Mouse (Mus musculus) thymus, postnatal 36 days (tissue): ENCODE data around the gene Arhgap6.
A peak's percentile ranks its signal among the peaks of the same experiment; 100 is the strongest.

Source experiments
- DNase-seq, 2 experiments: peaks; one replicate each; pipeline ENCODE4 v3.0.0; 2022; ENCODE audit warnings: mixed read lengths in 2 of 2

The Arhgap6 gene

DNA sequence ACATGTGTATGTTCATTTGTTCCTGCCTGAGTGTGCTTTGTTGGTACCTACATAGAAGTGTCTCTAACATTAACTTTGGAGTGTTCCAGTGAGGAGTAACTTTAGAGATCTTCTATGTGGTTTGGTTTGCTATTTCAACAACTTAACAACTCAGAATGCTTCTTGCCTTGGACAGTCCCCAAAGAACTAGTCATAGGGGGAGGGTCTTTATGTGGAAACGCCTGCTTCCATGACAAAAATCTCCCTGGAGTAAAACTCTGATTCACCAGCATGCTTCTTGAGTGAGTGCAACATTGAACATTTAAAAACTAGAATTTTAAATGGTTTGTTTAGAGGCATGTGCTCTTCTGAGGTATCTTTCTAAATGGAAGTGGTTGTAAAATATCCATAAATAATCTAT lies 212.2 kb downstream of the Arhgap6 start:
- no peak for DNase-seq

- no peak for DNase-seq
Observed at GRCm38 (mm10) chrX:169012701-169013100, 217.8 kb downstream of the Arhgap6 start.

DNA sequence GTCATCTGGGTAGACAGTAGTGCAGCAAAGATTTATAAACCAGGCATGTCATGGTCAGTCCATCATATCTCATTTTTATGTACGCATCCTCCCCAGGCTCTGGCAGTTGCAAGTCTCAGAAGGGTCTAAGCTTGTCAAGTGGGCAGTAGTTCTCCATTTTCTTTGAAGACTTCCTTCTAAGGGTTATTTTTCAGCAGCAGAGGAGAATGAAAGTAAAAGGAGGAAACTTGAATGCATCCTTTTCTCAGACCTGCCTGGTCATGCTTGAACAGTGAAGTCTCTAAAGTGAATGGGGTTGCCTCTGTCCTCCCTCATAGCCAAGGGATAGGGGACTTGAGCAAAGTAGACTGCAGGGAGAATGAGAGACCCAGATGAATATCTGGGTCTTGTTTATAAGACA lies 239.5 kb downstream of the Arhgap6 start:
- no peak for DNase-seq

DNA sequence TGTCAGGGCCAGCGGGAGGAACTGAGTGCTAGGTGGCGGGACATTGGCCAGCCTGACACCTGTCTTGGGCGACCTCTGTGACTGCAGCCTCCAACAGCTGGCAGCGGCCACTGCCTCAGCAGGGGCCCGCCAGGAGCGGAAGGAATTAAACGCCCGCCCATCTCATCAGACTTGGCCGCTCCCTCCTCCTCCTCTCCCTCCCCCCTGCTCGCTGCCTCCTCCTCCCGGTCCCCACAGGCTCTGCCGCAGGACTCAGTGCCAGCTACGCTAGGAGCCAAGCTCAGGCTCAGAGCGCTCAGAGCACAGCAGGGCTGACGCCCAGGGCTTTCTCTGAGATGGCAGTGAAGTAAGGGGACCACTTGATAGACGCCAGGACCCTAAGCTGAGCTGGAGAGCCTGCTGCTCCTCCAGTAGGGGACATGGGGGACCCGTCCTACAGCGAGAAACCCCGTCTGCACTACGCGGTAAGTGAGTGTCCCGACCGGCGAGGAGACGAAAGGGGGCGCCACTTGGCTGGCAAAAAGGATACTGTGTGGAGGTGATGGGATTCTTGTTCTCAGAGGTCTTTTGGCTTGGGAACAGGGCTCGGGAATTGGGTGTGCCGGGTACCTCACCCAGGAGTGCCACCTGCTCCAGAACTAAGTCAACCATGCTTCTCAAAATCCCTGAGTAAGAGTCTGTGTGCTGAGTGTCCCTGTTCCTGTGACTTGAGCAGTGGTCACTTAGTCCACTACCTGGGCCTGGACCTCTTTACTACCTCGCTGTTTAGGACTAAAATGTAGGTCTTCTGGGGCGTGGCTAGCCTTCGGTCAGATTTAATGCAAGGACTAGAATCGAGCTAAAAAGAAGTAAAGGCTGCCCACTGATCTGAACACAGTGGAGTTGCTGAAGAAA lies 241.8 kb downstream of the Arhgap6 start:
- DNase-seq, result peak; percentile 44 to 51

GRCm38 (mm10) chrX:169037401-169037800 lies 242.5 kb downstream of the Arhgap6 start:
- DNase-seq, result no peak

DNA sequence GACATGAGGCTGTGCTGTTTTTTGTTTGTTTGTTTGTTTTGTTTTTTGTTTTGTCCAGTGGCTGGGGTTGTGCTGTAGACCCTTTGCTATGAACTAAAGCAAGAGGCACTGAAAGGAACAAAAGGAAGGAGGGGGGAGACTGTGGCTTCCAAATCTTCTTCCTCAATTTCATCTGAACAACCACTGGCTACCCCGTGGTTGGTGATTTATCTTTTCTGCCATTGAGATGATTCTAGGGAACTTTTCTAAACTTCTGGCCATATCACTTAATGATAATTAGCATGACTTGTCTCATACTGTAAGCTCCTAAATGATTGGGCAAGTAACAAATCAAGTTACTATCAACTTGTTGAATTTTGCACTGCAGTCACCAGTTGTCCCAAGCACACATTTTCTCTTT lies 249.0 kb downstream of the Arhgap6 start:
- no peak for DNase-seq

DNA sequence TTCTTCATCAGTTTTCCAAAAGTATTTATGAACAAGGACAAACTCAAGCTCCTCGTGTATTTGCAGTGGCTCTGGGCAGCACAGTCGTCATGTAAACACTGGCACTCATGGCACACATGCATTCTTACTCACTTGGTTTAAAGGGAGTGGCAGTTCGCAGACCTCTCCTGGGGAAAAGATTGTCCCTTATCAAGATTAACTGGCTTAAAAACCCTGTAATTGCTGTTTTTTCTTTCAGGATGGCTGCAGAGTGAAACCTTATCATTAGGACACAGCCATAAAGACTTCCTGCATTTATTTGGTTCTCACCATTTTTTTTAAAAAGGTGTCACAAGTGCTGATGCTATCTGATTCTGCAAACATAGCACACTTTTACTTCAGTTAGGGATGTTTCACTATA lies 252.7 kb downstream of the Arhgap6 start:
- DNase-seq, result no peak

DNA sequence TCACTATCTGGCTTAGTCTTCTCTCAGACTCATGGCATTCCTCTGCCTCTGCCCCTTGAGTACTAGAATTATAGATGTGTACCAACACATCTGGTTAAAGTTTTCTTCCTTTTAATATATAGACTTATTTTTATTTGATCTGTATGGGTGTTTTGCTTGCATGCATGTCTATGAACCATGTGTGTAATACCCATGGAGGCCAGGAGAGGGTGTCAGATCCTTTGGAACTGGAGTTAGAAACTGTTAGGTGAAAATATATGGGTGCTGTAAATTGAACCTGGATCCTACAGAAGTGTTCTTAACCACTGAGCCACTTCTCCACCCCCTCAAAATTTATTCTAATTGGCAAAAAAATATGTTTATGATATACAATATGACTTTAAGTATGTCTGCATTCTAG lies 254.7 kb downstream of the Arhgap6 start:
- DNase-seq, result no peak

GRCm38 (mm10) chrX:169053907-169054476 lies 259.1 kb downstream of the Arhgap6 start:
- no peak for DNase-seq

DNA sequence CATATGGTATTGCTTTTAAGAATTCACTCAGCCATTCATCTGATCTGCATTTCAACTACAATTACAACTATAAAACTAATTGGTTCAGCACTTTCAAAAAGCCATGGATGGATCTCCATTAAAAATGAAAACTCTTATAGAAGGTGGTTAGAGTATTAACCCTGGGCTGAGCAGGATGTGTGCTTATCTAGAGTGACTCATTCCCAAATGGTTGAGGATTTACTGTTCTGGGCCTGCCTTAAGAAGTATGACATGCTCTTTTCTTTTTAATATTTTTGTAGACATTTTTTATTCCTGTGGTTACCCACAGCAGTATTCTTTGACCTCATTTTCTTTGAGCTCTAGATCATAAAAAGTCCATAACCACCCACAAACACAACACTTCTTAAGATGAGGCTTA lies 267.7 kb downstream of the Arhgap6 start:
- no peak for DNase-seq

DNA sequence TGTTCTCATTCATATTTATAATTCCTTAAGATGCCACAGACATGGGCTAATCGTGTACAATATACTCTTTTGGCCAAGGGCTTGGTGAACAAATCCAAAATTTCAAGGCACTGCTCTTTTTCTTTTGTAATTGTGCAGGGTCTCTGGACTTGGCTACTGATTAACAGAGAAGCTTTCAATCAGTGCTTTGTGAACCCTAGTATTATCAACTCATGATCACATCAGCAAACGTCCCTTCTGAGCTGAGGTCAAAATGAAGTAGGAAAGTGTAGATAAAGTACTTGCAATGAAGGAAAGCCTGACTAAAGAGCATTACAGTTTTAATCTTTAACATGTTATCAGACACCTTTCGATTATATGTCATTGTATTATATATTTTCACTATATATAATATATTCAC lies 270.4 kb downstream of the Arhgap6 start:
- no peak for DNase-seq

DNA sequence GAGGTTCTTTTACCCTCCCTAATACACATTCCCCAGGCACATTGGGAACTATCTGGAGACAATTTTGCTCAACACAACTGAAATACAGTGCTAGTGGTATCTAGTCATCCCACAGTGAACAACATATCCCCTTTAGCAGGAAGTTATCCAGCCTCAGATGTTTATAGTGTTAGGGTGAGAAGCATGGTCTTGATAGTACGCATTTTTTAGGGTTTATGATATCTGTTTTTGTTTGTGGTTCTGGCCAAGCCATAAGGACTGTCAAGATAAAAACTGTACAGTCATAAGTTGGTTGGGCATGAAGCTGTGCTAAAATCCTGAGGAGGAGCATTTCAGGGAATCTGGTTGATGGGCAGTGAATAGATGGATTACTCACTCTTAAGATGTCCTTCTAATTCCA lies 271.0 kb downstream of the Arhgap6 start:
- DNase-seq, result no peak

GRCm38 (mm10) chrX:169075020-169075419 lies 280.1 kb downstream of the Arhgap6 start:
- DNase-seq, result no peak

GRCm38 (mm10) chrX:169081609-169082008 lies 286.7 kb downstream of the Arhgap6 start:
- no peak for DNase-seq

DNA sequence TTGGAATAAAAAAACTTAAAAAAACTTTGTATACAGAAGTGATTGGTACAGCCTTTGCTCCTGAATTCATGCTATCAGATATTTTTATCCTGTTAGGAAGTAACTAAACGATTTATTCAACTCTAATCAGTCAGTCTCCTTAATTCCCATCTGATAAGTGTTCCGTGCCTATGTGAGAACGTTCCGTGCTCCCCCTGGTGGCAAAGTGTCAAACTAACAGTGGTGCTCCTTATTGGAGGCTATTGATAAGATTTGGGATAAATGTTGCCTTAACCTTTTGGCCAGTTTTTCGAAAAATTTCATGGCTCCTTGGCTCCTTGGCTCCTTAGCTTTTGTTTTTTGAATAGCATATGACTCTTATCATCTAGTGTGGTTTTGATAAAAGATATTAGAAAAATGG lies 291.0 kb downstream of the Arhgap6 start:
- peak; percentile 27 to 44 for DNase-seq

- no peak for DNase-seq
Observed at GRCm38 (mm10) chrX:169089221-169089620, 294.3 kb downstream of the Arhgap6 start.

DNA sequence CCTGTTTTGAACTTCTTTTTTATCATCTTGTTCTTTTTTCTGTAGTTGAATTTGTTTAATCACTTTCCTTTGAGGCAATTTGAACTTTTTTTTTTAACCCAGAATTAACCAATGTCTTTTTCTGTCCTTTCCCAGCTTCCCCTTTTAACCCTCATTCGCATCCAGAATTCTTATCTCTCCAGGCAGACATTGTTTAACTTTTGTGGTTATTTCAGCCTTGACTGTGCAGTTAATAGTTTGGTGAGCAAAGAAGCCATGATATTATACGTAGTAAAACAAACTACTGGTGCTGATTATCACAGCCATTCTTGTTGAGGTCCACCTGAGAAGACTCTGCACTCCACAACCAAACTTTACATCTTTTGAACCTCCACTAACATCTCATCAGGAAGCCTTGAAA lies 299.7 kb downstream of the Arhgap6 start:
- DNase-seq, result no peak

DNA sequence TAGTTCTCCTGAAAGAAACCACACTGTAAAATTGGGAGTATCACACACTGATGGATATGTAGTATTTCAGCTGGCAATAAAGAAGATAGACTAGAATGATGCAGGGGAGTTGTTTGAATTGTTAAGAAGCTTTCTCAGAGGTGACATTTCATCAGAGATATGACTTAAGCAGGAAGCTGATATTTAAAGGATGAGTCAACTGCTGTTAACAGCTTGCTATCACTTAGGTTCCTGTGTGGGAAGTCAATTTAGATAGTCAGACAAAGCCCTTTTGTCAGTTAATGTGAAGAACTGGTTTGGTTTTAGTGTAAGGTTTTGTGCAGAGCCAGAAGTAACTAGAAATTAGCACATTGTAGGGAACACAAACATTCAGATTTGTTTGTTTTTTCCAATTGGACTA lies 300.7 kb downstream of the Arhgap6 start:
- no peak for DNase-seq

DNA sequence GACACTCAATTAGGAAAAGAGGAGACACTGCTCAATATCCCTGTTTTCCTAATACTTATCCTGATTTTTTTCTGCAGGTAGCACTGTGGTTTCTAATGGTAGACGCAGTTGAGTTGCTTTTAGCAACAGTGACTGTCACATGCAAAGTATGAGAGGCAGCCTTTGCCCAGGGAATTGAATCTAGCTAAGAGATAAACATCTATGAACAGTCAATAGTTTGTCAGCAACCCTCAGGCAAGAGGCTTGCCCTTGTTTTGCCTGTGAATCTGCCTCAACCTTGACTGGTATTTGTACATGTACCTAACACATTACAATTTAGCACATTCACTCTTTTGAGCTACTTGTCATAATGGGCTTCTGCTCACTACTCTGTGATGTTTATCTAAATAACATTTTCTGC lies 307.8 kb downstream of the Arhgap6 start:
- no peak for DNase-seq

DNA sequence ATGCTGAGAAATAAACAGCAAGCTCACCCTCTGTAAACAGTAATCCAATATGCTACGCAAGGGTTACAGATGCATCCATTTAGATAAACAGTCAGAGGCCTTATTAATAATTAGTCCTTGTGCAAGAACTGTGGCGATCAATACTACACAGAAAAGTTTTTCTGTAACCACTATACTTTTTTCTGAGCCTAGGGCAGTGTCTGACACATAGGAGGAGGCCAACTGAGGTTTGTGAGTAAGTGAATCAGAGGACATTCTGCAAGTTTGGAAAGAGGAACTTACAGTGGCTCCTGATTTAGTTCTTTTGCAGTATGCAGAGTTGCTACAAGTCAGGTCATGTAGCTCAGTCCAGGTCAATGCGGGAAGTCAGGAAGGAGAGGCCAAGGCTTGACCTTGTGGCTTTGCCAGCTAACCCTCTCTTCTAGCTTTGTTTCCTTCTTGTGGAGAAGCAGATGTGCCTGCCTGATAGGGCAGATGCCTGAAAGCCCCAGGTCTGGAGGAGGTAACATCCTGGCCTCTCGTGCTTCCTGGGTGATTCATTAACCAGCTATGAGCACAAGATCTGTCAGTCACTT lies 311.2 kb downstream of the Arhgap6 start:
- DNase-seq, result no peak

DNA sequence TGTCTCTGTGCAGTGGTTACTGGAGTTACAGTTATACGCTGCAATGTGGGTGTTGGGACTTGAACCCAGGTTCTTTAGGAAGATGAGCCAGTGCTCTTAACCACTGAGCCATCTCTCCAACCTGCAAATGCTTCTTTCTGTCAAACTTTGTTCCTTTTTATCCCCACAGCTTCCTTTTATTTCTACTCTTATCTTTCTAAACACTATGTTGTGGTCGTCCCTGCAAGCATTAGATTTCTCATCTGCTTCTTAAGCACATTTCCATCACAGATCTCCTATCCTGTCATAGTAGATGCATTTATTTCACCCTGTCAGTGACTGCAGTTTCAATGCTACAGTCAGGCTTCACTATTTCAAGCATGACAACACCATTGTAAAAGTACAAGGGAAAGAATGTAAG lies 312.5 kb downstream of the Arhgap6 start:
- no peak for DNase-seq

DNA sequence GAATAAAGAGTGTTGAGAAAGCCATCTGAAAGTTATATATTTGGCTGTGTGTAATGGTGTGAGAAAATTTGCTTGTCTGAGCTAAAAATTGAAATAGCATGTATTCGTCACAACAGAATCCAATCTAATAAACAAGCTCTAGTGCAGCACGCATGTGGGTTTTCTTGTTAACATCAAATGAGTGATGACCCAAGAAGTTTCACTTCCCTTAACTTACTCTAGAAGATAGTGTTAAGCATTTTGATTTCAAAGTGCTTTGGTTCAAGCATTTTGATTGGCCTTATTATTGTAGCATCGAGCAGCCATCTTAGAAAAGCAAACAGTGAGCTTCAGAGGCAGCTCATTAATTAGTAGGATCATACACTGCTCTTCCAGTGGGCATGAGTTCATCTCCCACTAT lies 315.1 kb downstream of the Arhgap6 start:
- no peak for DNase-seq

- no peak for DNase-seq
Observed at GRCm38 (mm10) chrX:169112662-169113061, 317.8 kb downstream of the Arhgap6 start.

- no peak for DNase-seq
Observed at GRCm38 (mm10) chrX:169123115-169123772, 328.3 kb downstream of the Arhgap6 start.
